Mouse (Mus musculus) limb, embryonic 12.5 days (tissue): ENCODE results near the gene Fam98a. TPM values are rescaled to one million over a fixed set of nuclear protein-coding genes. Genes with fewer than 3 reads are reported as not detected.

Experiments used
- ATAC-seq: fragments of 200-750 bp; cut with Nextera tagmentation; 2 replicates; pipeline ENCODE4 v1.8.0; 2017; ENCODE audit warnings: low read depth, moderate TSS enrichment; ENCODE audit not compliant: insufficient number of reproducible peaks, insufficient read depth, low FRiP score, low TSS enrichment
- H3K27ac ChIP-seq: fragments of 300-500 bp; sonication (generic); 2 replicates; pipeline ENCODE4 v1.5.1; 2016; ENCODE audit warnings: mild to moderate bottlenecking, moderate library complexity
- H3K27me3 ChIP-seq: fragments of 300-500 bp; sonication (generic); 2 replicates; pipeline ENCODE4 v1.6.1; 2016; ENCODE audit warnings: mild to moderate bottlenecking, moderate library complexity
- H3K36me3 ChIP-seq: fragments of 300-500 bp; sonication (generic); 2 replicates; pipeline ENCODE4 v1.6.1; 2016; ENCODE audit warnings: mild to moderate bottlenecking, moderate library complexity
- H3K4me1 ChIP-seq: fragments of 300-500 bp; sonication (generic); replicated peaks from 2 replicates; pipeline ENCODE4 v1.6.1; 2016
- H3K4me2 ChIP-seq: fragments of 300-500 bp; sonication (generic); 2 replicates; pipeline ENCODE4 v1.6.1; 2016; ENCODE audit warnings: mild to moderate bottlenecking, moderate library complexity
- H3K4me3 ChIP-seq: fragments of 300-500 bp; sonication (generic); replicated peaks from 2 replicates; pipeline ENCODE4 v1.5.1; 2016; ENCODE audit warnings: mild to moderate bottlenecking
- H3K9ac ChIP-seq: fragments of 300-500 bp; sonication (generic); replicated peaks from 2 replicates; pipeline ENCODE4 v1.6.1; 2016; ENCODE audit warnings: mild to moderate bottlenecking, moderate library complexity
- H3K9me3 ChIP-seq: fragments of 300-500 bp; sonication (generic); 2 replicates; pipeline ENCODE4 v1.6.1; 2016; ENCODE audit warnings: mild to moderate bottlenecking, moderate library complexity
- WGBS: fragments of 180-500 bp; shearing (Covaris S2); methylation state at CpG from one replicate; pipeline ENCODE4 v1.1.7; 2016; 5-methylcytosine and 5-hydroxymethylcytosine counted together
- polyA plus RNA-seq: library from polyadenylated mRNA; unstranded; fragments of >200 nt; fragmentation: Nextera tagmentation; extraction: Ambion mirVana; gene quantifications from 2 replicates; pipeline ENCODE4 v1.2.1, GENCODE M21; 2016

Gene Fam98a
- polyA plus RNA-seq, 1 experiment from 2014 or later = 22.6 TPM

DNA sequence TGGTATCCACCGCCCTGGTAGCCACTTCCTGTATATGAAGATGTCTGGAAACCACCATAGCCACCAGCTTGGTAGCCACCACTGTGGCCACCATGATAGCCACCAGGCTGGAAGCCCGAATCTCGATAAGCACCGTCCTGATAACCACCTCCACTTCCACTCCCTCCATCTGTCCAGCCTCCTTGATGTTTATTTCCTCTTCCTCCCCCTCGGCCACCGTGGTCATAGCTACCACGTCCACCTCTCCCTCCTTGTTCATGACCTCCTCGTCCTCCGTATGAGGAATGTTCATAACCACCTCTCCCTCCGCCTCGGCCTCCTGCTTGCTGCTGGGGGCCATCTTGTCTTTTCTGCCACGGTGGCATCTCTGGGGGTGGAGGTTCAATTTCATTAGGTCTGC lies 13.3 kb downstream of the Fam98a start:
- H3K4me2 ChIP-seq = no peak overlapping the region
- H3K4me1 ChIP-seq = no peaks in the 10 kb centered on the region
- H3K9ac ChIP-seq = no peak overlapping the region
- WGBS = 96% methylated on average over 12 of the region's 12 CpGs
- ATAC-seq = no peak
- H3K27ac ChIP-seq = no peak overlapping the region
- H3K36me3 ChIP-seq = peaks cover 46% of the 10 kb centered on the region
- H3K27me3 ChIP-seq = no peaks in the 10 kb centered on the region
- no peak overlapping the region for H3K4me3 ChIP-seq
- H3K9me3 ChIP-seq = no peaks in the 10 kb centered on the region

DNA sequence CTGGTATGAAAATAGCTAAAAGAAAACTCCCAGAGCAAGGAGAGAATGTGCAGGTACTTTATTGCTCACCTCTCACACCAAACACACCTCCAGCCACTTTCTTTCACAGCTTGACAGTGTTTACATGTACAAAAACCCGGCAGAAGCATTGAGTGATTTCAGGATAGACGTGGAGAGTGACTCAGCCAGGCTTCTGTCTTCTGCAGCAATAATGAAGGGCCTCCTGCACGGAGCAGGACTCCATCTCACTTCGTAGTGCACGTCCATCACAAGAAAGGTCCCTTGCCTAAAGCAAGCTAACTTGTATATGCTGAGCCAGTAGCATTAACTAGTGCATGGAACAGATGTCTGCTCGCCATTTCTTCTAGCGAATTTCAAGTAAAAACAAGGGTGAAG lies 14.7 kb downstream of the Fam98a start:
- Histone ChIP-seq H3K9me3 (no peaks in the 10 kb centered on the region), H3K4me2 (no peak overlapping the region), H3K36me3 (peaks cover 39% of the 10 kb centered on the region), H3K4me3 (no peak overlapping the region), H3K4me1 (no peaks in the 10 kb centered on the region), H3K9ac (no peak overlapping the region), H3K27me3 (no peaks in the 10 kb centered on the region), H3K27ac (no peak overlapping the region)
- ATAC-seq = no peak
- WGBS = 87% methylated on average over 7 of the region's 7 CpGs

DNA sequence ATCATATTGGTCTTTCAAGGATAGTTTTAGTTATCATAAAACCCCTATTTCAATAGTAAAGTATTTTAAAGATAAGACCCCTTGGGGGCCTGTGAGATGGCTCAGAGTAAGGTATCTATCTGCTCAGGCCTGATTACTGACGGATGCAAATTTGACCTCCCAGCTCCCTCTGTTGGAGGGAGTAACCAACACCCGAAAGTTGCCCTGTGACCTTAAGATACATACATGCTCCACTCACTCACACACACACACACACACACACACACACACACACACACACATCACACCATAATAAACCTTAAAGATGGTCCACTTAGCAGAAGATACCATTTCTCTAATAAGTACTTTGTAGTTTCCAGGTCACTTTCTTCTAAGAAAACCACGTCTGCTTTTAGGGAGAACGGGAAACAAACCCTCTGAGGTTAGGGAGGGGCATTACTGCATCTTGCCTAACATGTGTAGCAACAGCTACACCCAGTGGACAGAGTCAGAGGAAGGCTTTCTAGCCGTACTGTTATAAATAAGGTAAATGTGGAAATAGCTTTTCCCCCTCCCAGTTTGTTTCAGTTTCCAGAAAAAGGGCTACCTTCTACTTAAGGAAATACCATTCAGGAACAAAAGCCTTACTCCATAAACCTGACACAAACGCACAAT lies 15.2 kb downstream of the Fam98a start:
- ATAC-seq = no peak
- H3K9me3 ChIP-seq = no peaks in the 10 kb centered on the region
- WGBS = 43% methylated on average over 6 of the region's 6 CpGs

DNA sequence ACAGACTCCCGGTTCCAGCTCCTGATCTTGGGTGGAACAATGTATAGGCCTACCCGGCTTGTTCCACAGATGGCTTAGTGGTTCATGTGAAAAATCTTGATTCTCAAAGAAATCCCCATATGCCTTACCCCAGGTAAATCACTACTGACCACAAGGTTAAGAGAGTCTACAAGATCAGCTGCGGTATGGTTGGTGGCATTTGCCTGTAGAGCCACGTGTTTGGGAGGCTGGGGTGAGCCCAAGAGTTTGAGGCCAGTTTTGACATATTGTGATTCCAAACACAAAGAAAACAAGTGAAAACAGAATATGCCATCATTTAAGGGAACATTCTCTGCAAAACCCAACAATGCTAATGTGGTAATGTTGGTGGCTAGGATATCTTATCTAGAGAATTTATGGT lies 16.1 kb downstream of the Fam98a start:
- no peak overlapping the region for H3K4me2 ChIP-seq
- no peaks in the 10 kb centered on the region for H3K9me3 ChIP-seq
- H3K27ac ChIP-seq = no peak overlapping the region
- WGBS = 90% methylated on average over 4 of the region's 4 CpGs
- no peak overlapping the region for H3K4me3 ChIP-seq
- H3K27me3 ChIP-seq = no peaks in the 10 kb centered on the region
- H3K4me1 ChIP-seq = no peaks in the 10 kb centered on the region
- ATAC-seq = no peak
- H3K9ac ChIP-seq = no peak overlapping the region
- H3K36me3 ChIP-seq = peaks cover 36% of the 10 kb centered on the region

More for the DNA sequence above, 15.2 kb downstream of the Fam98a start:
- Histone ChIP-seq H3K36me3 (peaks cover 36% of the 10 kb centered on the region), H3K27me3 (no peaks in the 10 kb centered on the region), H3K4me1 (no peaks in the 10 kb centered on the region), H3K9ac (no peak overlapping the region), H3K27ac (no peak overlapping the region), H3K4me3 (no peak overlapping the region), H3K4me2 (no peak overlapping the region)

DNA sequence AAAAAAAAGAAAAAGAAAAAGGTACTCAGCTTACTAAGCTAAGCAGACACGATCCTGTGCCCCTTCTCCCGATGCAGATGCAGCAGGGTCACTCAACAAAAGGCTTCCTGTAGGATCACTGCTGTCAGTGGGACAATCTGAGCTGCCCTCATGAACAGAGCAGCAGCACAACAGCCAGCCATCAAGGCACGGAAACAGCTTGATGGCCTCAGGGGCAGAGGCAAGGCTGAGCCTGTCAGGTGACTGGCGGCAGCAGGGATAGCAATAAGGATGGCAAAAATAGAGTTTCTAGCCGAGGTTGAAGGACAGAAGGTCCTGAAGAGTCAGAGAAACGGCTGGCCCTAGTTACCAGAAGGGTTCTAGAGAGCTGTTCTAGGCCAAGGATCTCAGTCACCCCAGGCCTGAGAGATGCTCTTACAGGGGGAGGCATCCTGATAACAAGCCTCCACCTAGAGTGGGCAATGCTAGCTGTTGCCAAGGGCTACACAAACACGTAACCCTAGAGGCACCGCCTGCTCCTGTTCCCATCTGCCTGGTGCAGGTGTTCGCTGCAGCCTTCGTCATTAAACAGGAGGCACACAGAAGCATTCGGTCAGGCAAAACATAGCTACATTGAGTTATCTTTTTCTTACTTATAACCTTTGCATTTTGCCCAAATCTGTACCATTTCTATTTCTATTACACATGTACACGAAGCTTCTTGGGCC lies 17.3 kb downstream of the Fam98a start:
- WGBS = 71% methylated on average over 12 of the region's 12 CpGs
- no peaks in the 10 kb centered on the region for H3K4me1 ChIP-seq
- no peak overlapping the region for H3K9ac ChIP-seq
- no peak overlapping the region for H3K4me3 ChIP-seq
- peaks cover 30% of the 10 kb centered on the region for H3K36me3 ChIP-seq
- H3K27me3 ChIP-seq = no peaks in the 10 kb centered on the region
- no peak for ATAC-seq
- H3K27ac ChIP-seq = no peak overlapping the region
- no peaks in the 10 kb centered on the region for H3K9me3 ChIP-seq
- H3K4me2 ChIP-seq = no peak overlapping the region

DNA sequence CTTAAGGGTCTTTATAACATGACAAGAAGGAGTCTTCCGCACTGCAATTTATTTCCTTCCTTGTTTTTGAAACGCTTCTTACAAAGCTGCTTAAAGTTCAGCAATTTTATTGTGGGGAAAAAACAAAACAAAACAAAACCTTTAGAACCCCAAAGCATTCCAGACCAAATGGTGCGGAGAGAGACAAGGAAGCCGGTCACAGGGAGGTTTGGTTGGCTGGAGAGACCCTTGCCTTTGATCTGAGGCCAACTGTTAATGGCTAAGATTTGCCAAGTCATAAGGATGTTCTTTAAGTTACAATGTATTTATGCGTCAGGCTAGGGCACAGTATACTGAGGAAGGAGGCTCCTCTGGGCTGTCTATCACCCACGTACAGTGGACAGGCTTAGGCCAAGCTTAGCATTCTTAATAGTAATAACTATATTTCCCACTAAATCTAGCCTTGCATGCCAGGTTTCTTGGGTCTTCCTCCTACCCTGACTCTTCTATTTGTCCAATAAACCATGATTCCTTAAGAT lies 19.2 kb downstream of the Fam98a start:
- H3K9ac ChIP-seq = no peak overlapping the region
- H3K9me3 ChIP-seq = no peaks in the 10 kb centered on the region
- H3K27me3 ChIP-seq = no peaks in the 10 kb centered on the region
- H3K36me3 ChIP-seq = peaks cover 15% of the 10 kb centered on the region; the same call in 1 of the 2 replicates
- ATAC-seq = no peak
- no peaks in the 10 kb centered on the region for H3K4me1 ChIP-seq
- H3K27ac ChIP-seq = no peak overlapping the region
- H3K4me3 ChIP-seq = no peak overlapping the region
- WGBS = 75% methylated on average over 6 of the region's 6 CpGs
- H3K4me2 ChIP-seq = no peak overlapping the region

DNA sequence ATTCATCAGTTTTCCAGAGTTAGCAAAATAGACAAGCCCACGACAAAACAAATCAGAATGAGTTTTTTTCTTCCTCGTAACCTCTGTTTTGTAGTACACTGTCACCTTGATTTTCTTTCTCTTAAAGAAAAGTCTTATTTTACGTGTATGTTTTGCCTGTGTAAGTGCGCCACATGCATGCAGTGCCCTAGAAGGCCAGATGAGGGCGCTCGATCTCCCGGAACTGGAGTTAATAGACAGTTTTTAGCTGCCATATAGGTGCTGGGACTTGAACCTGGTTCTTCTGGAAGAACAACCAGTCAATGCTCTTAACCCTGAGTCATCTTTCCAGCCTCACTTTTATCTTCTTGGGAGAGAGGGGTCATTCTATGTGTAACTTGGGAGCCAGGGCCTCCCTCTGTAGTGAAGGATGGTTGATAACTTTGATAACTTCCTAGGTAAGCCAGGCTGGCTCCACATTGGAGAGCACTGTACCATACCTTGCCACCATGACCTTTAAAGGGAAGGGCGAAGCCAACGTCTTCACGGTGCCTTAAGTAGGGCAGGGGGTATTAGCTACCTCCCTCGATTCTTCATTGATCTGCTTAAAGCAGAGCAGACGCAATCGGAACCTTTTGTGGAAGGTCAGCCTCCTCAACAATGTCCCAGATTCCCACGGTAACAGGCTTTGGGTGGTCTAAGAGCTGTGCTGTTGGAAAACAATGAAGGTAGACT lies 22.4 kb downstream of the Fam98a start:
- Histone ChIP-seq H3K27me3 (no peaks in the 10 kb centered on the region), H3K9ac (no peak overlapping the region), H3K4me3 (no peak overlapping the region), H3K4me1 (no peaks in the 10 kb centered on the region), H3K4me2 (no peak overlapping the region), H3K9me3 (no peaks in the 10 kb centered on the region), H3K36me3 (no peaks in the 10 kb centered on the region), H3K27ac (no peak overlapping the region)
- WGBS = 94% methylated on average over 14 of the region's 14 CpGs
- no peak for ATAC-seq

DNA sequence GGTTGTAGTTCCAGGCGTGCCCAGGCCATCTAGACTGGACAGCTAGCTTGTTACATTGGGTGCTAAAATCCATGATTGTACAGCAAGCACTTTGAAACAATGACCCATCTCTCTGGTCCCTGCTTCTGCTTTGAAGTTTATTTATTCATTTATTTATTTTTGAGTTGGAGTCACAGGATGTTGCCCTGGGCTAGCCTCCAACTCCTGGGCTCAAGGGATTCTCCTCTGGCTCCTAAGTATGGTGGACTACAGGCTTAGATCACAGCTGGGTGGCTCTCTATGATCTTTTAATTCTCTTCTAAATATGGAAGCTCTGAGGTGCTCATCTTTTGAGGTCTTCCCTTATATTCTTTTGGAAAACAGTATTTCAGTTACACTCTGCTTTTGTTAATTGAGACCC lies 25.3 kb downstream of the Fam98a start:
- no peak overlapping the region for H3K4me2 ChIP-seq
- ATAC-seq = no peak
- 96% methylated on average over 1 of the region's 1 CpGs for WGBS

DNA sequence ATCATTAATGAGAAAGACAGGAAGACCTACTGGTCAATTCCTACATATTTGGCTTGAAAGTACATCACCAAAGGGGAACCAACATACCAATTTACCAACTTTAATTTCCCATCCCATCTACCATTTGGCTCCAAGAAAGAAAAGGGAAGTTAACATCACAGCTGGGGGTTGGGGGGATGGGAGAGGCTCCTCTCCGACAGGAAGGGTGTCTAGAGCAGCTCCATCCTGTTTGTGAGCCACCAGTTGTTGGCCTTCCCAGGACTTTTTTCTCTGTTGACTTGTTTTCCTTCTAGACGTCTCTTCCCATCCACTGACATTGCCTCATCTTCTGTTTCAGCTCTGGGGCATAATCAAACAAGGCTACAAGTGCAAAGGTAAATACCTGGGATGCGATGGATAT lies 27.9 kb downstream of the Fam98a start:
- no peak overlapping the region for H3K9ac ChIP-seq
- no peaks in the 10 kb centered on the region for H3K27me3 ChIP-seq
- H3K9me3 ChIP-seq = no peaks in the 10 kb centered on the region
- WGBS = 68% methylated on average over 3 of the region's 3 CpGs
- H3K4me3 ChIP-seq = no peak overlapping the region
- no peak overlapping the region for H3K27ac ChIP-seq
- H3K4me1 ChIP-seq = 0 out of 2 replicates have a peak, but pooled peaks cover 7% of the 10 kb centered on the region
- H3K4me2 ChIP-seq = no peak overlapping the region
- no peaks in the 10 kb centered on the region for H3K36me3 ChIP-seq
- no peak for ATAC-seq

More for the DNA sequence above, 25.3 kb downstream of the Fam98a start:
- no peaks in the 10 kb centered on the region for H3K9me3 ChIP-seq
- no peaks in the 10 kb centered on the region for H3K36me3 ChIP-seq
- no peaks in the 10 kb centered on the region for H3K27me3 ChIP-seq
- H3K4me3 ChIP-seq = no peak overlapping the region
- no peak overlapping the region for H3K27ac ChIP-seq
- H3K4me1 ChIP-seq = 0 out of 2 replicates have a peak, but pooled peaks cover 7% of the 10 kb centered on the region
- H3K9ac ChIP-seq = no peak overlapping the region

DNA sequence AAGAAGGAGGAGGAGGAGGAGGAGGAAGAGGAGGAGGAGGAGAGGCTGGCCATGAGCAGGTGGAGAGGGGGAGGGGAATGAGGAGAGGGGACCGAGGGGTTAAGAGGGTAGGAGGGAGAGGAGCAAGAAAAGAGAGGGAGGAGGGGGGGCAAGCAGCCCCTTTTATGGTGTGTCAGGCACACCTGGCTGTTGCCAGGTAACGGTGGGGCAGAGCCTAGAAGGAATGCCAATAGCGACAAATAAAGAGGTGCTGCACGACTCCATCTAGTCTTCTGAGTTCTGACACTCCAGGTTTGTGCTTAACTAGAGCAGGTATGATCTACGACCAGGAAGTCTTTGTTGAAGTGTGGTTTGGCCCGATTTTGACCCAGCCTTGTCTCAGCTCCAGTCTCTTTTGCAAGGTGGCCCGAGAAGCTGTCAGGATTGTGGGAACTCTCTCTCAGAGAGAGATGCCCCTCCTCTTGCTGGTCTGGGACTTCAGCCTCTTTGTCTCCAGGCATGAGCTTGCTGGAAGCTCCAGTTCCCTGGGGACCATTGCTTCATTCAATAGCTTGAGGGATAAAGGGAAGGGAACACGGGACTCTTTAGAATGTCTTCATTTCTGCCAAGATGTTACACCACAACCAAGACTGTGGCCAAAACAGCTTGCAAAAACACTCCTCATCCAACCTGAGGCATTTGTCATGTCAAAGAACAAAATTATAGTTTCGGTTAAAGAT lies 29.2 kb downstream of the Fam98a start:
- Histone ChIP-seq H3K4me1 (0 out of 2 replicates have a peak, but pooled peaks cover 7% of the 10 kb centered on the region), H3K9ac (no peak overlapping the region), H3K4me2 (no peak overlapping the region), H3K27me3 (no peaks in the 10 kb centered on the region), H3K36me3 (no peaks in the 10 kb centered on the region), H3K9me3 (no peaks in the 10 kb centered on the region), H3K4me3 (no peak overlapping the region), H3K27ac (no peak overlapping the region)
- no peak for ATAC-seq
- 21% methylated on average over 9 of the region's 9 CpGs for WGBS
